Mouse (Mus musculus): Measurements from ENCODE around the gene Zfp710.

The Zfp710 gene

DNA sequence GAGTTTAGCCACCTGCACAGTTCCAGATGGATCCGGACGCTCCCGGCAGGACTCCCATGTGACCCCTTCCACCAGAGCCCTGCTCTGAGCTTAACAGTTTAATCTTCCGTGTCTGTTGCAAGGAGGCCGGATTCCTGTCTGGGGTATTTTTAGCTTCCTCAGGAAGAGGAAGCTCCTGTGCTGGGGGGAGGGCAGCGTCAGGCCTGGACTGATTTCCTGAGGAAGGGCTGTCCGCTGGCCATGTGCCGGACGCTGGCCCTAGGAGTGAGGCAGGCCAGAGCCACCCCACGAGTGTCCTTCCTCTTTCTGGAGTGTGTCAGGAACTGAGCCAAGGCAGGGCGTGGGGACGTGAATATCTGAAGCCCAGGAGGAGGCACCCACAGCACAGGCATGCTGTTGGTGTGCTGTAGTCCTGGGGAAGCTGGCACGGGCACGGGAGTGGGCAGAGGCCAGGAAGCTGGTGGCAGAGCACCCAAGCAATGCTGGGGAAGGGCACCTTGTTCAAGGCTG, 54.2 kb downstream of the Zfp710 start:
- no peak for DNase-seq (ENCODE audit: low read depth, low spot score)

DNA sequence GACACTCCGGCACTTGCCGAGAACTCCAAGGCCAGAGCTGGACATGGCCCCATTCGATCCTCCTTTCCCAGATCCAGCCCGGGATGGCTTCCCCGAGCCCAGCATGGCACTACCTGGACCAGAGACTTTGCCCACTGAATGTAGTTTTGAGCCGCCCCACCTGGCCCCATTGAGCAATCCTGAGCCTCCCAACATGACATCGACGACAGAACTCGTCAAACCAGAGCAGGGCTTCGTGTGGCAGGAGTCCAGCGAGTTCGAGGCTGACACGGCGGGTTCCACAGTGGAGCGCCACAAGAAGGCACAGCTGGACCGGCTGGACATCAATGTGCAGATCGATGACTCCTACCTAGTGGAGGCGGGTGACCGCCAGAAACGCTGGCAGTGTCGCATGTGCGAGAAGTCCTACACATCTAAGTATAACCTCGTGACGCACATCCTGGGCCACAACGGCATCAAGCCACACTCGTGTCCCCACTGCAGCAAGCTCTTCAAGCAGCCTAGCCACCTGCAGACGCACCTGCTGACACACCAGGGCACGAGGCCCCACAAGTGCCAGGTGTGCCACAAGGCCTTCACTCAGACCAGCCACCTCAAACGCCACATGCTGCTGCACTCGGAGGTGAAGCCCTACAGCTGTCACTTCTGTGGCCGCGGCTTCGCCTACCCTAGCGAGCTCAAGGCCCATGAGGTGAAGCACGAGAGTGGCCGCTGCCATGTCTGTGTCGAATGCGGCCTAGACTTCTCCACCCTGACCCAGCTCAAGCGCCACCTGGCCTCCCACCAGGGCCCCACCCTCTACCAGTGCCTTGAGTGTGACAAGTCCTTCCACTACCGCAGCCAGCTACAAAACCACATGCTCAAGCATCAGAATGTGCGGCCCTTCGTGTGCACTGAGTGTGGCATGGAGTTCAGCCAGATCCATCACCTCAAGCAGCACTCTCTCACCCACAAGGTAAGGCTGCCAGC, 57.3 kb downstream of the Zfp710 start:
- no peak for DNase-seq (ENCODE audit: low read depth, low spot score)

DNA sequence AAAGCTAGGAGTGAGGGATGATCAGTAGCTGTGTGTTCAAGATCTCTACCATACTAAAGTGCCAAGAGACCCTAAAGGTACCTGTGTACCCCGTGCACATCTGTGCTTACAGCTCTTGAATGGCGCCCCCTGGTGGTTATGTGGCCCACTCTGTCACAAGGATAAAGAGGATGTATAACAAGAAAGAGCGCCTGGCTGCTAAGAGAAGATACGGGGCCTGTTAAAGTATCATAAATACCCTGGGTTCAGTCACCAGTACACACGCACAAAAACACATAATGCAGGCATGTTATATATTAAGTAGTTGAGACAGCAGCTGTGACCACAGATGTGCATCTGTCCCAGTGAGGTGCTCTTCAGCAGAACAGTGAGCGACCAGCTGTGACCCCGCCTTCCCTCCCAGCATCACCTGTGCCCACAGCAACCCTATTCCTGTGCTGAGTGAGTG, 59.9 kb downstream of the Zfp710 start:
- DNase-seq (ENCODE audit: low read depth, low spot score), result no peak

DNA sequence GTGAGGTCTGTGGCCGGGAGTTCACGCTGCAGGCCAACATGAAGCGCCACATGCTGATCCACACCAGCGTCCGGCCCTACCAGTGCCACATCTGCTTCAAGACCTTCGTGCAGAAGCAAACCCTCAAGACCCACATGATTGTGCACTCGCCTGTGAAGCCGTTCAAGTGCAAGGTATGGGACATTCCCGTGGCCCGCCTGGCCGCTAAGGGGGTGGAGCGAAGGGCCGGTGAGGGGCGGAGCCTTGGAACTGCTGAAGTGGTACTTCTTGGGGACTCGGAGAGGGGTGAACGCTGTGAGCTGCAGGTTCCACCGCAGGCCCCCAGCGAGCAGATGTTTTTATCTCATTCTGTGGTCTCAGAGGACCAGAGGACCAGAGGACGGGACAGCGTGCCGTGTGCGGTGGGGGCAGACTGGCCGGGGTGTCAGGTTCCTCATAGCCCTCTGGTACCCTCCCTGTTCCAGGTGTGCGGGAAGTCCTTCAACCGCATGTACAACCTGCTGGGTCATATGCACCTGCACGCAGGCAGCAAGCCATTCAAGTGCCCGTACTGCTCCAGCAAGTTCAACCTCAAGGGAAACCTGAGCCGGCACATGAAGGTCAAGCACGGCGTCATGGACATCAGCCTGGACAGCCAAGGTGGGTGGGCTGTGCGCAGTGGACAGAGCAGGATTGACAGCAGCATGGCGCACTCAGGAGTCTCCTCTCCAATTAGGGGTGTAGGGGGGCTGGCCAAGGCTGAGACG, 61.5 kb downstream of the Zfp710 start:
- no peak for DNase-seq (ENCODE audit: low read depth, low spot score)

DNA sequence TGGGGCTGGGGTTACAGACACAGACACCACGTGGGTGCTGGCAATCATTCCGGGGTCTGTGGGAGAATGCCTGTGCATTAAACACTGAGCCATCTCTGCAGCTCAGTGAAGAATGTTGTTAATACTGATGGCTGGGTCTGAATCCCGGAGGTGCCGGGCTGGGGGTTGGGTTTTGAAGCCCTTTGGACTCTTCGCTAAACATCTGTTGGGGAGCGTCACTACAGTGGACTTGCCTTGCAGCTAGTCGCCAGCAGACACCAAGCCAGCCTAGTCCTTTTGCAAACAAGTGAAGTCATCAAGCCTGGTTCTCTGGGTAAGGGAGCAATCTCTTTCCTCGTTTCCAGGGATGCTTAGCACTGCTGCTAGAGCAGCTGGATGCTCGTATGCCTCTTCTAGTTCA, 63.6 kb downstream of the Zfp710 start:
- no peak for DNase-seq (ENCODE audit: low read depth, low spot score)

DNA sequence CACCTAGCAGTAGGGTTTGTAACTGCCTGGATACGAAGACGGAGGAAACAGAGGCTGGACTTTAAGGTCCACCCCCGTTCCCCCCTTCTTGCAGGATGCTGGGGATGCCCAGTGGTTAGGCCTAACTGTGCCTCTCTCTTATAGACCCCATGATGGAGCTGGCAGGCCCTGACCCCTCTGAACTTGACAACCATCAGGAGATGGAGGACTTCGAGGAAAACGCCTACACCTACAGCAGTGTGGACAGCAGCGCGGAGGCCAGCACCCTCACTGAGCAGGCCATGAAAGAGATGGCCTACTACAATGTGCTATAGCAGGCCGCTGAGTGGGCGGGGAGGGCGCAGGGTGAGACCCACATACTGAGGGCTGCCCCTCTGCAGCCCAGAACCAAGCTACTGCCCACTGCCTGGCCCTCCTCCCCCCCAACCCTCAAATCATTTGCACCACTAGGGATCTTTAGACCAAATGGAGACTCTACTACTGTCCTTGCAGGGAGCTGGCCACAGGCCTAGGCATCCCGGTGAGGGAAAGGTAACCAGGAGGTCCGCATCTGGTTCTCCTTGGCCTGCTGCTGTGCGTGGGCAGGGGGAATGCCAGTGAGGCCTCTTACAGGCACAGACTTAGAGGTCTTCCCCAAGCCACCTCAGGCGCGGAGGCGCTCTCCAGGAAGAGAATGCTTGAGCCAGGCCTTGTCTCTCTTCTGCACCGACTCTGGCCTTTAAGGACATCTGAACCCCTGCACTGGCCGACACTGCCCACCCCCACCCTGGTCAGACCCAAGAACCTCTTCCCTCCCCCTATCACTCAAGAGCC, 65.8 kb downstream of the Zfp710 start:
- DNase-seq (ENCODE audit: low read depth, low spot score), result no peak

DNA sequence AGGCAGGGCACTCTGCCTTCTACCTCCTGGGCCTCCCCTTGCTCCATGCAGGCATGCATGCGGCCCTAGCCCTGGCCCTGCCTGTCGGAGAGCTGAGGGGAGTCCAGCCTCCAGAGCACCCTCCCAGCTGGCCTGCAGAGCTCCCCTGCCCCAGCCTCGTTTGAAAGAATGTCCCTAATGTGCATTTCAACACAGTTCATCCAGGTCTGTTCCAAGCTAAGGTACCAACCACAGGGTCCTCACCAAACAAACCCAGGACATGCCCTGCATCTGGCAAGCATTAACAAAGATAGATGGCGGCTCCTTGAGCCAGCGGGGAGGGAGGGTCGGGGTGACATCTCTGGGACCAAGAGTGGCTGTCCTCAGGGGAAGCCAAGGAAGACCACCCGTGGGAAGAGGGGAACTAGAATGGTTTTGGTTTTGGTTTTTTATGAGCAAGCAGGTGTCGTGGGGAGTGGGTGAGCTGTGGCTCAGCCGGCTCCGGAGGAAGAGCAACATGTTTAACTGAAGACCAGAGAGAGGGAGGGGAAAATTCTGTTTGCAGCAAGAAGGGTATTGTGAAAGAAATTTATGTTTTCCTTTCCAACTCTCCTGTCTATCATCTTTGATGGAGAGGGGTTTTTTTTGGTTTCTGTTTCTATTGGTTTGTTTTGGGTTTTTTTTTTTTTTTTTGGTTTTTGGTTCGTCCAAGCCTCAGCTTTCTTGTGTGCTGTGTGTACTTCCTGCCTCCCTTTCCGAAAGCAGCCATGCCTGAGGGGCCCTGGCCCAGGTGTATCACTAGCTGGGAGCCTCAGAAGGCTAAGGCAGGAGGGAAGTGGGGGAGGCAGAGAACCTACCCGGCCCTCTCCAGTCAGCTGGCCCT, 66.6 kb downstream of the Zfp710 start:
- no peak for DNase-seq (ENCODE audit: low read depth, low spot score)

DNA sequence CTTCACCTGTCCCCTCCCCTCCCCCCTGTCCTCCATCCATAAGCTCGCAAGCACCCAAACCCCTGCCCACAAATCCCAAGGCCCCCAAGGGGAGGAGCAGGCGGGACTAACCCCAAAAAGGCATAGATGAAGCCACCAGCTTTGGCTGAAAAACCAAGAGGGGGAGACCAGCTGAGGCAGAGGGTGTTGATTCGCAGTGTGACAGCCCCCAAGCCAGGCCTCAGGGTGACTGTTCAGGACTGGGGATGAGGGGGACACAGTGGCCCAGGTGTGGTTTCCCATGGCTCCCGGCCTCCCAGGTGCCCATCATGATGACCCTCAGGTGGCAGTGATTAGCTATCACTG, 67.2 kb downstream of the Zfp710 start:
- DNase-seq (ENCODE audit: low read depth, low spot score), result no peak

DNA sequence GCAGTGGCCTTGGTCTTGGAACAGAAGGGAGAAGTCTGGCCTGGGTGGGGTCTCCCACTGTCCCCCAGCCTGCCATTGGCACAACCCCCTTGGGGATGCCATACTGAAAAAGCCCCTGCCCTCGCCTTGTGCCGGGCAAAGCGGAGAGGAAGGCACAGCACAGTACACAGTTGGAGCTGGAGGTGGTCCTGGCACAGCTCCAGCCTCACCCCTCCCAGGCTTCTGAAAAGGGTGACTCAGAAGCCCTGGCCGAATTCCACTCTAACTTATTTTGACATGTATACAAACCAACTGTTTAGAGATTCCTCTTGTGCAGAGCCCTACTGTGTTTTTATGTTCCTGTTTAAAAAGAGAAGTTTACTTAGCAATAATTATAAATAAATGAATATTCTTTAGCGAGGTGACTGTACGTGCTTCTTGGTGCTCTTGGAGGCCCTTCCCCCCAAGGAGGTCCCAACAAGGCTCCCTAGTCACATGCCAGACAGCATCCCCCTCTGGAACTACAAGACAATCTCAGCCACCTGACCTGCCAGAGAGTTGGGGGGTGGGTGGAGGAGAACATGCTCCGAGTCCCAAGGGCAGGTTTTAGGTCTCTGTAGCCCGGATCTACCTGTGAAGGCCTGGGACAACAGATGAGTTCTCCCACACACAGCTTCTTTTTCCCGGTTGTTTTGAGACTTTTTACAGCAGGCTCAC, 67.9 kb downstream of the Zfp710 start:
- DNase-seq (ENCODE audit: low read depth, low spot score), result no peak

DNA sequence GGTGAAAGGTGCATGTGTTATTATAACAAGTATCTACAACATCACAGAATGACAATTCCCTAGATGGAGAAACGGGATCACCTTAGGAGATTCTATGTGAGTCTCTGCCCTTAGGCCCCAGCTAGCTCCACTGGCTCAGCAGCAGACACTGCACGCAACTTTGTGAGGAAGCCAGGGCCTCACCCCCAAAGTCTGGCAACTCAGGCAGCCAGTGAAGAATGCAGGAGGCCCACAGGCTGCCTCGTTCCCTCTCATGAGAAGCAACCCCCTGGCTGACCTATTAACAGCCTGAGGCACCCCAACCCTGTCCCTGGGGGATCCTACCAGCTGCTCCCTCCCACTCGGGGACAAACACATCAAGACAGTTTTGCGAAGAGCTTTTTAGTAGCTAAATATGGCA, 69.9 kb downstream of the Zfp710 start:
- DNase-seq (ENCODE audit: low read depth, low spot score), result no peak

DNA sequence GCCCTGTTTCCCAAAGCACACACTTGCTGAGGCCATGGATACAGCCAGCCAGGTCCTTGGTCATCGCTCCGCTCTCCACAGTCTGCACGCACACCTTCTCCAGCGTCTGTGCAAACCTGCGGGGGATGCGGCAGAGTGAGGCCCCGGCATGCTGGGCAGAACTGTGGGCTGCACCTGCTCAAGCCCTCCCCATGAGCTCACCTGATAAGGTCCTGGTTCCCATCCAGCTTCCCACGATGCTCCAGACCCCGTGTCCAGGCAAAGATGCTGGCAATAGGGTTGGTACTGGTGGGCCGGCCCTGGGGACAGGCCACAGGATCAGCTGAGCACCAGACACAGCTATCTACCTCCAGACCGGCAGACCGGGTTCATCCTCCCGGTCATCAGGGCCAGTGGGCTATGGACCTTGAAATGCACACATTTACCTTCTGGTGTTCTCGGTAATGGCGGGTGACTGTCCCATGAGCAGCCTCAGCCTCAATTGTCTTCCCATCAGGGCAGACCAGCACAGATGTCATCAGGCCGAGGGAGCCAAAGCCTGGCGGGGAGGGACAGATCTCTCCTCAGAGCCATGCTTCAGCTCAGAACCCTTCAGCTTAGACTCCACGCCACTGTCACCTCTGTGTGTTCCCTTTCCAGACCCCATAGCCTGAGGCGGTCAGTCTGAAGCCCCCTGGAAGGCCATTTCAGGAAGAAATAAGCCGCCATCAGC, 71.1 kb downstream of the Zfp710 start:
- no peak for DNase-seq (ENCODE audit: low read depth, low spot score)

DNA sequence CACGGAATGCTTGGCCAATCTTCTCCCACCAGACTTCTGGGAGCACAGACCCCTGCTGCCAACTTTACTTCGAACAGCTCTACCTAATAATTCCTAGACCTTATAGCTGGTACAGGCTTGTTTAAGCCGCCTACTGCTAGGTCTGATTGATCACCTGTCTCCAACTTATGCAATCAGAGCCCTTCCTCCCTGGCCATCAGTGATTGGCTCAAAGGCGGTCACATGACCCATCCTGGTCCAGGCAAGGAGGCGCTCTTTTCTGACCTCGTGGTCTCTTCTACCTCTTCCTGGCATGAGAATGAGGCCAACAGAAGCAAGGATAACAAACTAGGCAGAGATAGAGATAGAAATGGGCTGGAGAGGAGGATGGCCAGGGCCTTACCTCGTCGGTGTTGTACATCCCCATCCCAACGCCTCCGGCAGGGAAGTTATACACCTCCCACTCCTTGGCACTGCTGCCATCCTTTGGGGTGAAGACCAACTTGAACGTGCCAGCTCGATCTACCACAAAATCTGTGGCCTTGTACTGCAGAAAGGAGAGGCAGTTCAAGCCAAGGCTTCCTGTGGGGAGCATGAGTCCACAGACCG, 73.9 kb downstream of the Zfp710 start:
- no peak for DNase-seq (ENCODE audit: low read depth, low spot score)

DNA sequence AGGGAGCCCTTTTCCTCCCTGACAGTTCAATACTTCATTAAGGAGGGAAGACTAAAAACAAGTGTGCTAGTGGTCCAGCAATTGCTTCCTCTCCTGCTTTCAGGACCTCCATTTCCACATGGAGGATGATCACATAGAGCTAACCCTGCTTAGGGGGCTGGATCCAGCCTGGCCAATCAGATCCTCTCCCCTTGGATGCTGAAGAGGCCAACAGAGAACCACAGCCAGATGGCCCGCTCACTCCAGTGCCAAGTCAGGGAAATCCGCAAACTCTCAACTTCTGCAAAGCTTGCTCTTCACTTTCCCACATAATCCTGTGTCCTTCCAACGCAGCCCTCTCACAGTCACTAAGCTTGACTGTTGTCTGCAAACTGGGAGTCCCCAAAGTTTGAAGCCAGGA, 78.7 kb downstream of the Zfp710 start:
- DNase-seq (ENCODE audit: low read depth, low spot score), result no peak

DNA sequence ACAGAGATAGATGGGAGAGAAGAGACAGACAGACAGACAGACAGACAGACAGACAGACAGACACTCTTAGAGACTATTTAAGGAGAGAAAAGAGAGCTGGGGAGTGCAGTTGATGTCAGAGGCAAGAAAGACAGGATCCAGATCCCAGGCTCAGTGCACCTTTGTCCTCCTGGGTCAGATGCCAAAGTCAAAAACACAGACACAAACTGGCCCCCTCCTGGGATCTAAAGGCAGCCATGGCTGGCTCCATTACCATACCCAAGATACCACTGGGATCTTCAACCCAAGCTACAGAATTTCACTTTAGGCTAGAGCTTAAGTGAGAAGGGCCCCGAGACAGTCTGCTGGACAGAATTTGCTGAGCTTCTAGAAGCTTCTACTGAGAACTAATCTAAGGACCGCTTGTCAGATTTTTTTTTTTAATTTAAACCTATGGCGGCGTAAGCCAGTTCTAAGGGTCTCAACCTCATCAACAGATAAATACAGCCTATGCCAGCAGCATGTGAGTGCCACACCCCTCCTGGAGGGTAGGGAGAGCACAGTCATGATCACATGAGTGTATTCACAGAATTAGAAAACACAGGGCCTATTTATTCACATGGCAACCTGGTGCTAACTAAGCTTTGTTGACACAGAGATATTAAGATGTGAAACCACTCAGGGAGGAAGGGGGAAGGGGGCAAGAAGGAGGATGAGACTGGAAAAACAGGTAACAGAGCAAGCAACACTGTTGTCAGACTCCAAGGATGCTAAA, 81.2 kb downstream of the Zfp710 start:
- no peak for DNase-seq (ENCODE audit: low read depth, low spot score)

DNA sequence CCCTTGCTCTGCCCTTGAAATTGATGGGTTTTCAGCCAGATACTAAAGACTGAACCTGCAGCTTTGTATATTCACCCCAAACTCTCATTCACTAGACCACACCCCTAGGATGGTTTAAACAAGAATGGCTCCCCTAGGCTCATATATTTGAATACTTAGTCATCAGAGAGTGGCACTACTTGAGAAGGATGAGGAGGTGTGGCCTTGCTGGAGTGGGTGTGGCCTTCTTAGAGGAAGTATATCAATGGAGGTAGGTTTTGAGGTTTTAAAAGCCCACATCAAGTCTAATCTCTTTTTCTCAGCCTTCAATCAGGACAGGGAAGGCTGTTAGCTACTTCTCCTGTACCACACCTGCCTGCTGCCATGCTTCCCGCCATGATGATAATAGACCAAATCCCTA, 81.8 kb downstream of the Zfp710 start:
- no peak for DNase-seq (ENCODE audit: low read depth, low spot score)

DNA sequence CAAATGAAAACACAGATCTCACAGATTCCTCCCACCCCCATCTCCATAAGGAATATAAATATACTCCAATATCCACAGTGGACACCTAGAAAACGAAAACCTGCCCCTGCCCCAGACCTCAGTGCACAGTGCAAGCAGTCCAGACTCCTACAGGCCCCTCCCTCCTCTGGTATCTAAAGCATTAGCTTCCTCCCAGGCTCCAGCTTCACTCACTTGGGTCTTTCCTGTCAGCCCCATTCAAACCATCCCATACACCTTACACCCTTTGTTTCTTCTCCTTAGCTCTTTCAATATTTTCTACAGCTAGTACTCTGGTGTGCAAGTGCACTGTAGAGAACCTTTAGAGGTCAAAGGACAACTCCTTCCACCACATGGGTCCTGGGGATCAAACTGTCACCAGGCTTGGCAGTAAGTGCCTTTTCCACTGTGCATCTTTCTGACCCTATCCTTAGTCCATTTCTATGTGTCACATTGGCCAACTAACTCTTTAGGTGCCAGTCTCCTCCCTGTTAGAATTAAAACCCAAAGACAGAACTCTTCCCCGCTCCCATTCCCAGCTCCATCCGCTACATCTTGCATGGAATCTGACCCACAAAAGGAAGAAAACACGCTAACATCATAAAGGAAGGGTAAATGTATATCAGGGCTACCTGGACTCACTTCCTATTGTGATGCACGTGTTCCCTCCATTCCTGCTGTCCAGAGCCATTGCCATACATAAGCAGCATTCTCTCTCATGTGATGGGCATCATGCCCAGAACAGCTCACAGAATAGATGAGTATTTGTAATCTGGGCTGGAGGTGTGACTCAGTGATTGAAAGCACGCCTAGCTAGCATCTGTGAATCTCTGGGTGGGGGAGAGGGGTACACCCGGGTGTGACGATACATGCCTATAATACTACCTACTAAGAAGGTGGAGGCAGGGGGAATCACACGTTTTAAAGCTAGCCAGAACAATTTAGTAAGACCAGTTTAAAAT, 86.7 kb downstream of the Zfp710 start:
- no peak for DNase-seq (ENCODE audit: low read depth, low spot score)

DNA sequence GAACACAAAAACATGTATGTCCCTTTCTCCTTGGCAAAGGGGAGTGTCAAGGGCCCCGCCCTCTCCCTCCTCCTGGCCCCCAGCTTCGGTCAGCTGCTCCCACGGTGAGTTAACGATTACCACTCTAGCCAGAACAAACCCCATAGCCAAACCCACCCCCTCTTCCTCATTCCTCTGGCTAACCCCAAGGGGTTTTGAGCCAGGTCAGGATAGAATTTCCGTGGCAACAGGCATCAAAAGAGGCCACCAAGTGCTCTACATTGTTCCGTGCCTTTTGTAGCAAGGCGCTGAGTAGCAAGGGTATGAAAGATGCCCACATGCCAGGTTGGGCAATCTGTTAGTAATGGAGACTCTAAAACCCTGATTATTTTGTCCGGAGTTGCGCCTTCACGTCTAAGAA, 89.4 kb downstream of the Zfp710 start:
- no peak for DNase-seq (ENCODE audit: low read depth, low spot score)
